Mouse (Mus musculus) spleen, adult 10 weeks (tissue): ENCODE results near the gene Msantd2. TPM values are rescaled to one million over a fixed set of nuclear protein-coding genes. Genes with fewer than 3 reads are reported as not detected.

ENCODE experiments used
- polyA plus RNA-seq: library from polyadenylated mRNA; stranded (reverse); fragments of 350-450 nt; fragmentation: Illumina TruSeq; extraction: RNeasy Lipid Tissue Mini Kit (QIAGEN cat#74804); gene quantifications from one replicate; pipeline ENCODE4 v1.2.3, GENCODE M21; 2015; ENCODE audit warnings: low replicate concordance; ENCODE audit not compliant: insufficient read depth

Msantd2 gene
- 82.8 TPM for polyA plus RNA-seq

DNA sequence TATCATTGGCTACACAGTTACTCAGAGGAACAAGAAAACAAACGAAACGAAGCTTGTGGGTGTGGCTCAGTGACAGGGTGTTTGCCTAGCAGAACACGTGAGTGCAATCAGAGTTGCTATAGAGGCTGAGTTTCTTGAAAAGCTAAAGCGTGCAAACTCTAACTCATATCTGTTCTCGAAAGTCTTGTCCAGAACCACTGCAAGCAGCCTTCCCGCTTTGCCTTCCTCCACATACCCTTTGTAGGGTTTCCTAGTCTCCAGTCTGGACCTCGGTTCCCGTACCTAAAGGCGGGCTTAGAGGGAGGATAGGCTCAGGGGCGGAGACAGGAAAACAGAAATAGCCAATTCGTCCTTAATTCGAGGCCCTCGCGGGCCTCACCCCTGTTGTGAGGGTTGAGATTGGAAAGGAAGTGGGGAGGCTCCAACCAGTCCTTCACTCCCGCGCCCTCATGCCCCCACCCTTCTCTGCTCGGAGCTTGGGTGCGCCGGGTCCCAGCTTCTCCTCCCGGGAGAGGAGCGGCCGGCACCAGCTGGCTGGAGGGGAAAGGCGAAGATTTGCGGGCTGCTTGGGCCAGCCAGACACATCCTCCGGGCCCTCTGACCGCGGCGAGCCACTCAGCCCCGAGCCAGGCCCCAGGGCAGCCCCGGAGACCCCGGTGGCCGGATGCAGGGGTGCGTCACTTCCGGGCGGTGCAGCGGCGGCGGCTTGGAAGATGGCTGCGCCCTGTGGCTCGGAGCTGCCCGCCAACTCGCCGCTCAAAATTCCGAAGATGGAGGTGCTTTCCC is at the start of gene Msantd2:
Msantd2 (plus strand) TSS at position 709 of the 786 bp plus-strand sequence.

DNA sequence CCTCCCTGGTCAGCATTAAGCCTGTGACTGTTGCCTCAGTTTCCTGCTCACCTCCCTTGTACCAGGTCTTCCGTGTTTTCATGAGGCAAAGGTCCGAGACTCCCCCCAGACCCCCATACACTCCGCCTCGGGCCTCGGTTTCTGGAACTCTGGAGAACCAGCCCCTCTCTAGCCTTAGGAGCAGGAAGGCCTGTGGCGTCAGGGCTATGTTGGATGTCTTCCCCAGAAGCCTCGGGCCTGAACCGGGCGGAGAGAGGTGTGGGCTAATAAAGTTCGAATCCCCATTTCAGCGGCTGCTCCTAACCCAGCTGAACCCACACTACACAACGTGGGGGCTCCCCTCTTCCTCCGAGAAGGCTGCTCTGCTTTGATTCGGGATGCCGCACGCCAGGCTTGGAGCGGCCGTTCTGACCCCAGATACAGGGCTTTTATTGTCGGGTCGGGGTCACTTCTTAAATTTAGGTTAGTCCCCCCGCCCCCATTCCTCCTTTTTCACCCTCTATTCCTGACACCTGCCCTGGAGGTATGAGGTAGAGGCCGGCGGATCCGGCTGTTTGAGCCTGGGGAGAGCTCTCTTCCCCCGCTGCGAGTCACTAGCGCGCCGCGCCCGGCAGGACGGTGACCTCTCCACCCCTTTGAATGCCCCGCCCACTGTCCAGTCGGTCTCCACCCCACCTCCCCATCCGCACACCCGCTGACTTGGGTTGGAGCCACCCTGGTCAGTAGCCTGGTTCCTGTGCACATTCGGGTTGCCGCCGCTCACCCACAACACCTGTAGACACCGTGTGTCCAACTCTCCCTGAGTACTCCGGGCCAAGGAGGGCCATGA is 38.5 kb downstream of the Msantd2 start, which contains the start of gene Esam:
Esam (plus strand) TSS at position 683 of the 829 bp plus-strand sequence.

DNA sequence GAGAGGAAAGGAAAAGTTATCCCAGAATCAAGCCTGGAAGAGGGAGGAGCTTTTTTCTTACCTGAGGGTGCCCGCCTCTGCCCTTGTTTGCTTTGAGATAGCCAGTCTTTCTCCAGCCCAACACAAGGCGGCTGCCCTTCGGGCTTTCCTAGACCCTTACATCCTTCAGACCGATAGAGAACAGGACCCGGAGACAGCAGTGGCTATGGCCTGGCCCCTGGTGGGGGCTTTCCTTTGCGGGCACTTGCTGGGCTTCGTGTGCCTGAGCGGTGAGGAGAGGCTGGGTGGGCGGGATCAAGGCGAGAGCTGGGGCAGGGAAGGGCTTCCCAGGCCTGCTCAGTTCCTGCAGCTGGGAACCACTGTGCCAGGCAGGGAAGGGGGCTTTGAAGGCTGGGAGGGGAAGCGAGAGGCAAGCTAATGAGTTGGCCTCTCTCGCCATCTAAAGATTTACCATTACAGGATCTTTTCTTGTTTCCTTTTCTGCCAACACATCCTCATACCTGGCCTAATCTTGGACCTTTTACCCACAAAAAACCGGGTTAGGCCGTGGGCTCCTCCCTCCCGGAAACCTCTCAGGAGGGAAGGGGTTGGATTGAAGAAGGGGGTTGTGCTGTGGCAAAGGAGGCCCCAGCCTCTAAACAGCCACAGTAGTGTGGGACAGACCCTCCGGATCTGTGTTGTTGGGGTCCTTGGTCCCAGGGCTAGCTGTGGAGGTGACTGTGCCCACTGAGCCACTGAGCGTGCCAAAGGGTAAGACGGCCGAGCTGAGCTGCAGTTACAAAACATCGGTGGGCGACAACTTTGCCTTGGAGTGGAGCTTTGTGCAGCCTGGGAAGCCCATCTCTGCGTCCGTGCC is 50.3 kb downstream of the Msantd2 start, which contains the start of gene Vsig2:
Vsig2 (plus strand) TSS at position 86 of the 856 bp plus-strand sequence.

DNA sequence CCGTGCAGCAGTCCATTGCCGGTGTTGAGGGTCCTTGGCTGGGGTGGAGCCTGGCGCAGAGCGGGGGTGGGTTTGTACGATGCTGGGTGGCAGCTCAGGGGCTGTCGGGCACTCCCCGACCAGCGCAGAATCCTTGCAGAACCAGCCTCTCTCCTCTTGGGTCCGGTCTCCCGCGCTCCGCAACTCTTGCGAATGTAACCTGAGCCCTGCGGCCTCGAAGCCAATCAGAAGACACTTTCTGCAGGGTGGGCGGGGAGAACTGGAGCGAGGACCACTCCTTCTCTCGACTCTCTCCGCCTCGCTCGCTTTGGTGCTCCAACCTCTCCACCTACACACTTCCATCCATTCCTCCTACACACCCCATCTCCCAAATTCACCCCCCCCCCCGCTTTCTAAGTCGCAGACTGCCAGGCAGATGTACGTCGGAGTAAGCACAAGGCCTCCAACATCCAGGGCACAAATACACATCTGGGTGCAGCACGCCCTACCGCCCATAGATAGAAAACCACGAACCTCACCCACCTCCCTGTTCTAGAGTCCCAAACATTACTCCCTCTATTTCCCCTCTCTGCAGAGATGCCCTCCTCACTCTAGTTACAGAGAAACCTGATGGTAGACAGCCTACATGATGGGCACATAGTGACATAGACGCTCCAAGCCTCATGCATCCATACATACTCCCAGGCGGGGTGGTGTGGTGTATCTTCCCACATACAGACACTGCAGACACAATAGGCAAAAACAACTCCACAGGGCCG is 63.6 kb downstream of the Msantd2 start, which contains the start of gene Nrgn:
Nrgn (minus strand) TSS at position 369 of the 758 bp plus-strand sequence.

DNA sequence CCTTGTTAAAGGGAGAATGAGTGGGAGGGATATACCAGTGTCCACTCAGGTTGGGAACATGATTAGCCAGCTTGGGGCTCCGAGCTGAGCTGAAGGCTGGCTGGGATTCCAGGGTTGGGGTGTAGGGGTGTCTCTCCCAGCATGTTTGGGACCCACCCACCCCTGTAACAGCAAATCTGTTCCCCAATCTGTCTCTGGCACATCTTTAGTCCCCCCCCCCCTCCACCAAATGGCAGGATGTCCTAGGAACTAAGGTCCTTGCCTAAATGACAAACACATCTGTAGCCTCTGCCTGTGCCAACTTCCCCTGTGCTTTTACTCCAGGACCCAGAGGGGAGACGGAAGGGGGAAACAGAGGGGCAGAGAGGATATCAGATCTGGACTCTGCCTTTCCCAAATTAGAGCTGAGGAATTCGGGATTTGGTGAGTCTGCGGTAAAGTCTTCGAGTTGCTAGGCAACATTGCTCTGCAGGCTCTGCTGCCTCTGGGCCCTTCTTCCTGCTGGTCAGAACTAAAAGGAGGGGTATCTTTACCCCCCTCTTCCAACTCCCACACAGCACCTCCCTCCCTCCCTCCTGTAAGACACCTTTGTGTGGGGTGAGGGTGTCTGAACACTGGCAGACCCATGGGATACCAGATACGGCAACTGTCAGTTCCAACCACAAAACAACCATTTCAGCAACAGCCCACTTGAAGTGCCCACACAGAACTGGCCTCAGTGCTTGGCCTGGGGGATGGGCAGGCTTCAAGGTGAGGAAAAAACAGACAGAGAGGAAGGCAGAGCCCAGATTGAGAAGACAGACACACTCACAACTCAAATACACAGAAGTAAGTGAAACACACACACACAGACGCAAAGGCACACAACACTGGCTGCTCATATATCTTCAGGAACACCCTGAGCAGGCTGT is 66.0 kb downstream of the Msantd2 start, which contains the start of gene Siae:
Siae (plus strand) TSS at position 861 of the 911 bp plus-strand sequence.

Other genes starting within 250 kb of the Msantd2 start
- gene Slc37a2, start 233.6 kb upstream of the Msantd2 start, polyA plus RNA-seq = 26.9 TPM
- gene Ccdc15, start 140.9 kb upstream of the Msantd2 start, polyA plus RNA-seq = 8.6 TPM
- gene Hepacam, start 122.0 kb upstream of the Msantd2 start, polyA plus RNA-seq = not detected
- gene Robo4, start 87.4 kb upstream of the Msantd2 start, polyA plus RNA-seq = 5.1 TPM
- not detected for gene Robo3, start 56.1 kb upstream of the Msantd2 start, polyA plus RNA-seq
- 20.3 TPM for gene Esam, start 38.8 kb downstream of the Msantd2 start, polyA plus RNA-seq
- 4.5 TPM for gene Vsig2, start 49.9 kb downstream of the Msantd2 start, polyA plus RNA-seq
- gene Nrgn, start 63.6 kb downstream of the Msantd2 start, polyA plus RNA-seq = 2.5 TPM
- 18.9 TPM for gene Siae, start 66.4 kb downstream of the Msantd2 start, polyA plus RNA-seq
- 3.2 TPM for gene Spa17, start 124.4 kb downstream of the Msantd2 start, polyA plus RNA-seq
- gene Tbrg1, start 168.0 kb downstream of the Msantd2 start, polyA plus RNA-seq = 72.9 TPM
- not detected for gene Panx3, start 179.9 kb downstream of the Msantd2 start, polyA plus RNA-seq
- not detected for gene Olfr160, start 226.9 kb downstream of the Msantd2 start, polyA plus RNA-seq